Mouse (Mus musculus): ENCODE results near the gene Sik2. TPM values are rescaled to one million over a fixed set of nuclear protein-coding genes. Genes with fewer than 3 reads are reported as not detected.

Gene Sik2
- polyA plus RNA-seq, 1 experiment from 2014 or later: 15.7 TPM

GRCm38 (mm10) chr9:51032291-51032690 lies 23.4 kb upstream of the Sik2 start:
- H3K4me3 ChIP-seq (ENCODE audit: low read depth, low read length): no peak overlapping the region
- ATAC-seq (ENCODE audit: insufficient read depth) (no peak), DNase-seq (no peak)
- TF ChIP-seq CTCF (IDR thresholded peaks at IDR 0.05; ENCODE audit: low read depth): no peak
- no peak overlapping the region for H3K4me2 ChIP-seq
- H3K27me3 ChIP-seq (ENCODE audit: insufficient read depth, low read length): peaks cover 3% of the 10 kb centered on the region; the same call in 1 of the 2 replicates
- H3K9ac ChIP-seq: no peak overlapping the region
- H3K9me3 ChIP-seq (ENCODE audit: low read depth, low read length): no peaks in the 10 kb centered on the region
- no peaks in the 10 kb centered on the region for H3K4me1 ChIP-seq (ENCODE audit: insufficient read depth)
- H3K27ac ChIP-seq (ENCODE audit: low read depth): no peak overlapping the region
- WGBS: 69% methylated on average over 8 of the region's 8 CpGs
- no peaks in the 10 kb centered on the region for H3K36me3 ChIP-seq (ENCODE audit: insufficient read depth)

- H3K4me3 ChIP-seq (ENCODE audit: low read depth, low read length): no peak overlapping the region
Observed at GRCm38 (mm10) chr9:51031603-51032002, 22.7 kb upstream of the Sik2 start.

GRCm38 (mm10) chr9:51030147-51030546 lies 21.3 kb upstream of the Sik2 start:
- no peaks in the 10 kb centered on the region for H3K9me3 ChIP-seq (ENCODE audit: low read depth, low read length)
- no peak overlapping the region for H3K27ac ChIP-seq (ENCODE audit: low read depth)
- ATAC-seq (ENCODE audit: insufficient read depth) (no peak), DNase-seq (no peak)
- H3K4me1 ChIP-seq (ENCODE audit: insufficient read depth): no peaks in the 10 kb centered on the region
- TF ChIP-seq CTCF (IDR thresholded peaks at IDR 0.05; ENCODE audit: low read depth): no peak
- peaks cover 3% of the 10 kb centered on the region; the same call in 1 of the 2 replicates for H3K27me3 ChIP-seq (ENCODE audit: insufficient read depth, low read length)
- WGBS: 21% methylated on average over 1 of the region's 1 CpGs
- no peak overlapping the region for H3K9ac ChIP-seq
- H3K4me2 ChIP-seq: no peak overlapping the region
- no peak overlapping the region for H3K4me3 ChIP-seq (ENCODE audit: low read depth, low read length)
- no peaks in the 10 kb centered on the region for H3K36me3 ChIP-seq (ENCODE audit: insufficient read depth)

More at GRCm38 (mm10) chr9:51031603-51032002, 22.7 kb upstream of the Sik2 start:
- no peak overlapping the region for H3K4me2 ChIP-seq
- TF ChIP-seq CTCF (IDR thresholded peaks at IDR 0.05; ENCODE audit: low read depth): no peak
- DNase-seq (no peak), ATAC-seq (ENCODE audit: insufficient read depth) (no peak)
- H3K27me3 ChIP-seq (ENCODE audit: insufficient read depth, low read length): peaks cover 3% of the 10 kb centered on the region; the same call in 1 of the 2 replicates
- no peak overlapping the region for H3K27ac ChIP-seq (ENCODE audit: low read depth)
- 50% methylated on average over 6 of the region's 6 CpGs for WGBS
- H3K9ac ChIP-seq: no peak overlapping the region
- H3K9me3 ChIP-seq (ENCODE audit: low read depth, low read length): no peaks in the 10 kb centered on the region
- no peaks in the 10 kb centered on the region for H3K4me1 ChIP-seq (ENCODE audit: insufficient read depth)
- H3K36me3 ChIP-seq (ENCODE audit: insufficient read depth): no peaks in the 10 kb centered on the region

GRCm38 (mm10) chr9:51026952-51027351 lies 18.1 kb upstream of the Sik2 start:
- Histone ChIP-seq H3K27ac (ENCODE audit: low read depth) (no peak overlapping the region), H3K4me1 (ENCODE audit: insufficient read depth) (no peaks in the 10 kb centered on the region), H3K4me2 (no peak overlapping the region), H3K4me3 (ENCODE audit: low read depth, low read length) (no peak overlapping the region), H3K9me3 (ENCODE audit: low read depth, low read length) (no peaks in the 10 kb centered on the region), H3K36me3 (ENCODE audit: insufficient read depth) (no peaks in the 10 kb centered on the region), H3K27me3 (ENCODE audit: insufficient read depth, low read length) (peaks cover under 1% of the 10 kb centered on the region; the same call in 1 of the 2 replicates), H3K9ac (no peak overlapping the region)
- no peak for ATAC-seq (ENCODE audit: insufficient read depth)
- DNase-seq: no peak
- TF ChIP-seq CTCF (IDR thresholded peaks at IDR 0.05; ENCODE audit: low read depth): no peak
- WGBS: 72% methylated on average over 1 of the region's 1 CpGs

- no peaks in the 10 kb centered on the region for H3K36me3 ChIP-seq (ENCODE audit: insufficient read depth)
- H3K4me1 ChIP-seq (ENCODE audit: insufficient read depth): no peaks in the 10 kb centered on the region
- H3K9ac ChIP-seq: no peak overlapping the region
- H3K27me3 ChIP-seq (ENCODE audit: insufficient read depth, low read length): no peaks in the 10 kb centered on the region
- H3K4me3 ChIP-seq (ENCODE audit: low read depth, low read length): no peak overlapping the region
- 69% methylated on average over 4 of the region's 4 CpGs for WGBS
- no peak overlapping the region for H3K4me2 ChIP-seq
- H3K27ac ChIP-seq (ENCODE audit: low read depth): no peak overlapping the region
- ATAC-seq (ENCODE audit: insufficient read depth) (no peak), DNase-seq (no peak)
- H3K9me3 ChIP-seq (ENCODE audit: low read depth, low read length): no peaks in the 10 kb centered on the region
- no peak for TF ChIP-seq CTCF (IDR thresholded peaks at IDR 0.05; ENCODE audit: low read depth)
Observed at GRCm38 (mm10) chr9:51021123-51021795, 12.4 kb upstream of the Sik2 start.

- H3K27ac ChIP-seq (ENCODE audit: low read depth): no peak overlapping the region
- no peaks in the 10 kb centered on the region for H3K4me1 ChIP-seq (ENCODE audit: insufficient read depth)
- no peaks in the 10 kb centered on the region for H3K36me3 ChIP-seq (ENCODE audit: insufficient read depth)
- H3K9ac ChIP-seq: no peak overlapping the region
- DNase-seq: no peak
- ATAC-seq (ENCODE audit: insufficient read depth): no peak
- no peaks in the 10 kb centered on the region for H3K9me3 ChIP-seq (ENCODE audit: low read depth, low read length)
- H3K27me3 ChIP-seq (ENCODE audit: insufficient read depth, low read length): no peaks in the 10 kb centered on the region
- TF ChIP-seq CTCF (IDR thresholded peaks at IDR 0.05; ENCODE audit: low read depth): no peak
- WGBS: 54% methylated on average over 3 of the region's 3 CpGs
- H3K4me2 ChIP-seq: no peak overlapping the region
- H3K4me3 ChIP-seq (ENCODE audit: low read depth, low read length): no peak overlapping the region
Observed at GRCm38 (mm10) chr9:51020351-51020750, 11.5 kb upstream of the Sik2 start.

GRCm38 (mm10) chr9:51019670-51020069 lies 10.8 kb upstream of the Sik2 start:
- no peak for TF ChIP-seq CTCF (IDR thresholded peaks at IDR 0.05; ENCODE audit: low read depth)
- H3K9ac ChIP-seq: no peak overlapping the region
- no peak overlapping the region for H3K27ac ChIP-seq (ENCODE audit: low read depth)
- H3K4me1 ChIP-seq (ENCODE audit: insufficient read depth): no peaks in the 10 kb centered on the region
- DNase-seq (no peak), ATAC-seq (ENCODE audit: insufficient read depth) (no peak)
- H3K27me3 ChIP-seq (ENCODE audit: insufficient read depth, low read length): no peaks in the 10 kb centered on the region
- no peaks in the 10 kb centered on the region for H3K36me3 ChIP-seq (ENCODE audit: insufficient read depth)
- no peak overlapping the region for H3K4me2 ChIP-seq
- no peak overlapping the region for H3K4me3 ChIP-seq (ENCODE audit: low read depth, low read length)
- WGBS: 68% methylated on average over 7 of the region's 7 CpGs
- H3K9me3 ChIP-seq (ENCODE audit: low read depth, low read length): no peaks in the 10 kb centered on the region

All from lung, embryonic 14.5 days (tissue).